15 mouse cellular contexts compared by ENCODE assay signal in the genomic region with DNA sequence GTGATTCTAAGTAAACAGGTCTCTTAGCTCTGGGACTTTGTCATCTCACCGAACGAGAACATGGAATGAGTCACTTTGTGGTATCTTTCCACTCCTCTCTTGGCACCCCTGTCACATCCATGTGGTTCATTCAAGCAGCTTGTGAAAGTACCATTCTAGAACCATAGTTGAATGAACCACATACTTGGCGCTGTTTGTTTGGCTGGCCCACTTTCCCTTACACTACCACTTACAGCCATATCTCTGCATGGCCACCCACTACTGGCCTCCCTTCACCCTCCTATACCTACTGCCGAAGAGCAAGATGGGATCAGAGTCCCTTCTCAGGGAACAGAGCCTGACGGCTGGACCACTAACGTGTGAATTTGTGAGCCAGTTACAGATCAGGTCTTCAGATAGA. TPM values are rescaled to one million over a fixed set of nuclear protein-coding genes. Genes with fewer than 3 reads are reported as not detected.
A peak's percentile ranks its signal among the peaks of the same experiment; 100 is the strongest.
DNase-seq lines count a peak whose midpoint lies in the region; ATAC-seq and TF ChIP-seq lines count a peak whose summit lies in the region.
"Had no signal": no experiment of that assay in that cellular context is flagged by ENCODE, and none has a peak within 500 bp of the region (broad histone marks: within the 10 kb centered on the region; RNA-seq: fewer than 3 reads in every experiment).

No protein-coding gene starts in this region.

- no peak overlapping the region for H3K27ac ChIP-seq in CH12.LX (ENCODE audit: insufficient read depth, low read depth)
- no peak overlapping the region for H3K27ac ChIP-seq in liver, postnatal 0 days (ENCODE audit: low read depth)
- H3K27ac ChIP-seq: hindbrain, embryonic 15.5 days; limb, embryonic 10.5 days; liver, embryonic 13.5 days had no signal

- no peaks in the 10 kb centered on the region for H3K36me3 ChIP-seq in CH12.LX (replicated peaks in 1 of 2; ENCODE audit: control insufficient read depth in 1 of 2, insufficient read depth in 1 of 2, low read length in 1 of 2)
- no peaks in the 10 kb centered on the region for H3K36me3 ChIP-seq in liver, postnatal 0 days (replicated peaks; ENCODE audit: insufficient read depth, low read length)
- H3K36me3 ChIP-seq: hindbrain, embryonic 15.5 days; limb, embryonic 10.5 days; liver, embryonic 13.5 days had no signal

- peak; percentile 61 to 69 for DNase-seq in frontal cortex, adult 2 months (ENCODE audit: extremely low spot score in 1 of 2, low spot score in 1 of 2)
- no peak for DNase-seq in frontal cortex, postnatal 10 days (ENCODE audit: low spot score in 2 of 2)
- DNase-seq in 3134 (ENCODE audit: extremely low read depth, insufficient read length, low spot score) (peak; percentile 81), CH12.LX (ENCODE audit: extremely low read depth) (peak; percentile 64)
- DNase-seq in fibroblast of lung, adult 2 months (ENCODE audit: low read depth) = peak; percentile 46
- no peak for DNase-seq in retina, embryonic 14.5 days (ENCODE audit: low spot score)
- no peak for DNase-seq in liver, postnatal 0 days
- DNase-seq: kidney, adult 9 months; liver, embryonic 13.5 days; lung, postnatal 10 days had no signal

- no peak for ATAC-seq in cerebellum, adult (ENCODE audit: insufficient number of reproducible peaks, low FRiP score, low TSS enrichment)
- ATAC-seq in liver, postnatal 0 days = no peak
- ATAC-seq: forebrain, embryonic 16.5 days had no signal

- TF ChIP-seq EP300 in CH12.LX (IDR thresholded peaks at IDR 0.05; ENCODE audit: low read length) = peak; percentile 43
- no peak for TF ChIP-seq EP300 in liver, postnatal 0 days (IDR thresholded peaks at IDR 0.05; ENCODE audit: low read depth)

- no peak for TF ChIP-seq RAD21 in CH12.LX (IDR thresholded peaks at IDR 0.05; ENCODE audit: low read depth, low read length)

- H3K9ac ChIP-seq in CH12.LX (ENCODE audit: insufficient read depth, low read depth) = no peak overlapping the region
- no peak overlapping the region for H3K9ac ChIP-seq in liver, postnatal 0 days (replicated peaks)
- H3K9ac ChIP-seq: hindbrain, embryonic 15.5 days; liver, embryonic 13.5 days had no signal

- in situ Hi-C loops in CH12.LX (cut with MboI; ENCODE audit: low pct_ligation_motif_present, low pct_unique_long_range_greater_than_20kb, low sequenced_read_pairs) = no loop called here

- H3K9me3 ChIP-seq in CH12.LX (replicated peaks; ENCODE audit: low read length) = no peaks in the 10 kb centered on the region
- no peaks in the 10 kb centered on the region for H3K9me3 ChIP-seq in liver, postnatal 0 days (ENCODE audit: low read length)
- H3K9me3 ChIP-seq: hindbrain, embryonic 15.5 days; limb, embryonic 10.5 days; liver, embryonic 13.5 days had no signal

- no peak overlapping the region for H3K4me2 ChIP-seq in CH12.LX (ENCODE audit: insufficient read depth, low read depth, poor library complexity, severe bottlenecking)
- H3K4me2 ChIP-seq in liver, postnatal 0 days (ENCODE audit: low read depth, low read length) = no peak overlapping the region
- H3K4me2 ChIP-seq: hindbrain, embryonic 15.5 days; liver, embryonic 13.5 days; midbrain, embryonic 11.5 days had no signal

- 73% methylated on average over 6 of the region's 6 CpGs for WGBS in liver, postnatal 0 days (ENCODE audit: insufficient replicate concordance)

- no peaks in the 10 kb centered on the region for H3K27me3 ChIP-seq in CH12.LX (replicated peaks)
- no peaks in the 10 kb centered on the region for H3K27me3 ChIP-seq in liver, postnatal 0 days (ENCODE audit: insufficient read depth, low read length)
- H3K27me3 ChIP-seq: hindbrain, embryonic 15.5 days; liver, embryonic 13.5 days had no signal

- no peak for TF ChIP-seq POLR2A in CH12.LX (IDR thresholded peaks at IDR 0.05; ENCODE audit: low read depth, low read length)

- H3K79me2 ChIP-seq in CH12.LX (replicated peaks; ENCODE audit: control insufficient read depth, extremely low read depth, insufficient read depth, poor library complexity, severe bottlenecking) = no peaks in the 10 kb centered on the region

- no peak overlapping the region for H3K4me3 ChIP-seq in CH12.LX (replicated peaks in 1 of 3; ENCODE audit: low read depth in 2 of 3, low read length in 2 of 3, poor library complexity in 1 of 3)
- H3K4me3 ChIP-seq in liver, postnatal 0 days (ENCODE audit: low read depth, low read length) = no peak overlapping the region
- H3K4me3 ChIP-seq: hindbrain, embryonic 15.5 days; limb, embryonic 10.5 days; liver, embryonic 13.5 days had no signal

- dilution Hi-C loops in CH12.LX (cut with MboI; ENCODE audit: extremely low pct_ligation_motif_present, extremely low pct_unique_long_range_greater_than_20kb, low sequenced_read_pairs) = no loop called here

- peaks cover 11 to 37% of the 10 kb centered on the region in 2 experiments for H3K4me1 ChIP-seq in CH12.LX (ENCODE audit: control insufficient read depth in 1 of 2, insufficient read depth in 2 of 2)
- no peaks in the 10 kb centered on the region for H3K4me1 ChIP-seq in liver, postnatal 0 days (ENCODE audit: insufficient read depth)
- H3K4me1 ChIP-seq: liver, embryonic 13.5 days had no signal

- no peak for TF ChIP-seq CTCF in CH12.LX (conservative IDR thresholded peaks at IDR 0.05 in 1 of 2, IDR thresholded peaks at IDR 0.05 in 1 of 2; ENCODE audit: low read depth in 2 of 2, low read length in 2 of 2)
- TF ChIP-seq CTCF in liver, postnatal 0 days (IDR thresholded peaks at IDR 0.05; ENCODE audit: low read depth) = no peak

TF ChIP-seq in CH12.LX, 34 proteins besides CTCF, POLR2A, EP300 and RAD21:
- TF ChIP-seq RCOR1 (conservative IDR thresholded peaks at IDR 0.05; ENCODE audit: low read depth, low read length) (no peak), MYC (IDR thresholded peaks at IDR 0.05; ENCODE audit: low read depth, low read length) (0 out of 2 replicates have a peak, but pooled peaks have one; percentile 19), MXI1 (IDR thresholded peaks at IDR 0.05; ENCODE audit: low read depth, low read length) (peak; percentile 27; the same call in 1 of the 2 replicates), PAX5 (IDR thresholded peaks at IDR 0.05; ENCODE audit: low read length) (no peak), BHLHE40 (IDR thresholded peaks at IDR 0.05; ENCODE audit: low read depth, low read length) (peak; percentile 15; the same call in 1 of the 2 replicates), MAX (IDR thresholded peaks at IDR 0.05; ENCODE audit: low read length) (0 out of 2 replicates have a peak, but pooled peaks have one; percentile 32), ZC3H11A (IDR thresholded peaks at IDR 0.05; ENCODE audit: low read depth, low read length) (no peak), E2F4 (IDR thresholded peaks at IDR 0.05; ENCODE audit: insufficient replicate concordance, low read depth, low read length) (no peak), SIN3A (IDR thresholded peaks at IDR 0.05; ENCODE audit: low read length) (0 out of 2 replicates have a peak, but pooled peaks have one; percentile 50), CHD2 (IDR thresholded peaks at IDR 0.05; ENCODE audit: low read length) (peak; percentile 39; the same call in 1 of the 2 replicates), GABPA (IDR thresholded peaks at IDR 0.05; ENCODE audit: insufficient replicate concordance, low read depth, low read length) (no peak), IRF4 (IDR thresholded peaks at IDR 0.05; ENCODE audit: low read depth, low read length) (peak; percentile 47), ETS1 (conservative IDR thresholded peaks at IDR 0.05; ENCODE audit: low read depth, low read length) (0 out of 2 replicates have a peak, but pooled peaks have one; percentile 8)
TF ChIP-seq in CH12.LX: peak in this region for 8.

RNA-seq across cellular contexts. Expression of a gene that starts 54.4 kb away (rescaled TPM):
- polyA plus RNA-seq in frontal cortex, adult 2 months (2012; rRNA removed) = 61.8 and 66.2 TPM in 2 replicates
- 23.3 and 32.0 TPM in 2 replicates for total RNA-seq in CH12.LX (2012; rRNA removed)
- total RNA-seq in CH12.LX (2014; rRNA removed) = 89.1 and 111 TPM in 2 replicates
- 70.6 and 77.4 TPM in 2 replicates for polyA plus RNA-seq in CH12.LX (2012; ENCODE audit: insufficient read length, low read depth)
- 146 and 151 TPM in 2 replicates for polyA plus RNA-seq in liver, postnatal 0 days (2015; fragmentation: Nextera tagmentation; extraction: Ambion mirVana)

Comparison
In these comparisons a context has a peak if more than half of its experiments do, and no peak if none do; other contexts are left out.
1. DNase-seq: peak in frontal cortex, adult 2 months (2 of 2), 3134 (single experiment), CH12.LX (single experiment) and fibroblast of lung, adult 2 months (single experiment); none in frontal cortex, postnatal 10 days (0 of 2), retina, embryonic 14.5 days (single experiment) and liver, postnatal 0 days (single experiment).